Mouse (Mus musculus) A20 (cell line): Measurements from ENCODE around the gene Igf1r.

Experiments
- DNase-seq: peaks from one replicate; pipeline ENCODE4 v3.0.0-alpha.2; 2011; ENCODE audit warnings: low read depth, low spot score

The Igf1r gene

GRCm38 (mm10) chr7:68227021-68227420, 274.4 kb downstream of the Igf1r start:
- no peak for DNase-seq

DNA sequence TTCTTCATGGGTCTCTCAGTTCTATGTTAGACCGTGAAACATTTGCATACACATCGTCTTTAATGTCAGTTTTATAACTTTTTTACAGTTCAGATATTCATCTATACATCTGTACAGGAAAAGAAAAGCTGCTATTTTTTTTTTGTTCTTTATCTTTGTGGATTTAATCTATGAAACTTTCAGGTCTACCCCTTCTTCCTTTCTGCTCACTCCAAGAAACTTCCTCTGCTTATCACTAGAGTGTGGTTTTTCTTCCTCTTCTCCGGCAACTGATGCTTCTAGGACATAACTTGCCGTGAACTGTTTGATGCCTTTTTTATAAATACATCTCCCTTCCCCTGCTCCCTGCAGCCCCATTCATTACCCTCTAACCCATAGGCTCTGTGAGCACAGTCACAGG, 275.0 kb downstream of the Igf1r start:
- DNase-seq, result no peak

DNA sequence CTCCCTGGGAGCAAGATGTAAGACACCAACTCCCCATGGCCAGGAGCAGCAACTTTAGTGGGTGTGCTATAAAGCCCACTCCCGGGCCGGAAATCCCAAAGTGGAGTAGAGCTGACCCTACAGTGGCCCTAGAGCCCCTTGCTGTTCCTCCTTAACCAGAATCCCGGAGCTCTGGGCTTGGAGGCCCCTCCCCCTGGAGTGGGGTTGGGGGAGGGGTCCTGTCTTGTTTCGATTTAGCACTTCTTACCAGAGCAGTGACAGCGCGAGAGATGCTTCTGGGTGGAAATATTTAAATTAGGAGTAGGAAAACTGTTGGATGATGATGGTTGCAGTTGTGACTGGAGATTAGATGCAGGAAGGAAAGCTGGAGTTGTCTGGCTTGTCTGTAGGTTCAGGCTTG, 275.9 kb downstream of the Igf1r start:
- DNase-seq, result no peak

- DNase-seq, result no peak
Observed at GRCm38 (mm10) chr7:68230831-68231230, 278.2 kb downstream of the Igf1r start.

GRCm38 (mm10) chr7:68232521-68232920, 279.9 kb downstream of the Igf1r start:
- no peak for DNase-seq

GRCm38 (mm10) chr7:68233619-68234223, 281.1 kb downstream of the Igf1r start:
- no peak for DNase-seq

GRCm38 (mm10) chr7:68236817-68237216, 284.2 kb downstream of the Igf1r start:
- DNase-seq, result no peak

GRCm38 (mm10) chr7:68239220-68239827, 286.7 kb downstream of the Igf1r start:
- no peak for DNase-seq

DNA sequence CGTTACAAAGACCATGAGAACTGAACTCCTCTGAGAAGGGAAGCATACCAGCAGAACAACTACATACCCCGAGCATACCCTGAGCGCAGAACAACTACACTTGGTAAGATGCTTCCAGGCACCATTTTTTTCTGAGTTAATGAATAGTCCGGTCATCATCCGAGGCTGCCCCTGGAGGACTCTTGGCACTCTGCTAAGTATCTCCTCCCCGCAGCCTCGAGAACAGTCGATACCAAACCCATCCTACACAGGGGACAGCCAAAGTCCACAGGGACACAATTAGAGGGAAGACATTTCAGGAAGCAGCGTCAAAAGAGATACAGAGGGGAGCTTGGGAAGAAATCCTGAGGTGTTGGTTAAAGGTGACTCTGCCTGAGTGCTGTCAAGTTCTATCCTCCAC, 288.6 kb downstream of the Igf1r start:
- DNase-seq, result no peak

GRCm38 (mm10) chr7:68245681-68246080, 293.1 kb downstream of the Igf1r start:
- DNase-seq, result no peak

GRCm38 (mm10) chr7:68246249-68246648, 293.6 kb downstream of the Igf1r start:
- DNase-seq, result no peak

DNA sequence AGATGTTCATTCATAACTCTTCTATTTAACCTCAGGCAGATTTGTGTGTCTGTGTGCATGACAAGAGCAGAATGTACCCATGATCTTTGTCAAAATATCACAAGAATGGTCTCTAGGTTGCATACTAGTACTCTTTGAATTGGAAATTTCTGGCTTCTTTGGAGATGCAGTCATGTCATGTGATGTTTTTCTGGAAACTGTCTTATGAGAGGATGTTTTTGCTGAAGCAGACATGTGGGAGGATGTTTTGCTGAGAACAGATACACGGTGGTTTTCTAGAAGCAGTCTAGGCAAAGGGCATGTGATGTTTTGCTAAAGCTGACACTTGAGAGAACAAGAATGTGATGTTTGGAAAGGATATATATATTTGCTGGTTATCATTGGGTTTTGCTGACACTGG, 297.8 kb downstream of the Igf1r start:
- no peak for DNase-seq

GRCm38 (mm10) chr7:68250902-68251301, 298.3 kb downstream of the Igf1r start:
- DNase-seq, result no peak

DNA sequence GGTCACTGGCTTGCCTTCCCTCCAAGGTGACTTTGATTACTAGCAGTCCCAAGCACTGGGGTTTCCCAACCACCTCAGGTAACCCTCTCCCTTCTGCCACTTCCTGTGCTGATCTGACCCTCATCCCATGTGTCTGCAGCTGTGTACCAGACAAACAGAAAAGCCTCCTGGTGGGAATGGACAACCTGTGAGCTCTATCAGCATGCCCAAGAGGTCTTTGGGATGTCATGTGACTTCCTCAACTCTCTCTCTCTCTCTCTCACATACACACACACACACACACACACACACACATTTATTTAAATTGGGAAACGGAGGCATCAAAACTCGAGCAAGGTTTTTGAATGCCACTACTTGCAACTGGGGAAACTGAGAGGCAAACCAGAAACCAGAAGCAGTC, 305.1 kb downstream of the Igf1r start:
- DNase-seq, result no peak

- DNase-seq, result no peak
Observed at GRCm38 (mm10) chr7:68258326-68259150, 305.9 kb downstream of the Igf1r start.

DNA sequence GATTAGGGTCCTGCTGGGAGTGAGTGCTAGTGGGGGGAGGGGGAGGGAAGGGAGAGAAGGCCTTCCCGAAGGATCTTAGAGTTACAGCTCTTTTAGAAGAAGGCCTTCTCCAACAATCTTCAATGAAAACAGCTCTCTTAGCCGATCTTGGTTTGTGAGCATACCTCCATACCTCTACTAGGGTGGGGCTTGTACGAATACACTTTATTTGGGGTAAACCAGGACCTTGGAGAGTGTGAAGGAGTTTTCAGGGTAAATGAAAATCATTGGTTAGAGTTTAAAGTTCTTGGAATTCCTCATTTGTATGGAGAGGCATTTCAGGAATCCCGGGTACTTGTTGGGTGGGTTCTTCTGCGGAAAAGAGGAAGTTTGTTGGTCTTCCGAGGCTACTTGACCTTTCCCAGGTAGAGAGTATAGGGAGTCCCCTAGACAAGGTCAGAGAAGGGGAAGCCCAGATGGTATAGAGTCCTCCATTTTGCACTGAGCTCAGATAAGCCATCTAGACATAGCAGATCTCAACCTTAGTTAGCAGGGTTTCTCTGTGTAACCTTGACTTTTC, 307.0 kb downstream of the Igf1r start:
- peak; percentile 32 for DNase-seq

- no peak for DNase-seq
Observed at GRCm38 (mm10) chr7:68262612-68263200, 310.1 kb downstream of the Igf1r start.

GRCm38 (mm10) chr7:68263346-68264027, 310.9 kb downstream of the Igf1r start:
- DNase-seq, result no peak

DNA sequence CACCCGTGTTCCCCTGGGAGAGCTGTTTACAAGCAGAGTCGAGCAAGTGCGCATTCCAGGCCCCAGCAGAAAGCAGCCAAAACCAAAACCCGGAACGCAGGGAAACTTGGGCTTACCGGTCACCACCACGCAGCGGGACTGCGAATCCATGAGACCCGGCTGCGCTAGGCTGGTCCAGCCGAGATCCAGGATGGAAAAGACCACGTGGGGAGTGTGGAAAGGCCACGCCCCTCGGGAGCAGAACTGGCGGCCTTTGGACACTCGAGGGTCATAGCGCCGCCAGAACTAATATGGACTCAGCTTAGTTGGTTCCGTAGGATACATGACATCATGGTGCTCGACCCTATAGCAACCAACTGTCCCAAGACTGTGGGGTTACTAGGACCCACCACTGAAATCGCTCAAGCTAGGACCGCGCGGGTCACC, 311.4 kb downstream of the Igf1r start, which contains the start of gene Pgpep1l:
TSS of gene Pgpep1l (minus strand) at position 206 of the 426 bp plus-strand sequence.
- no peak for DNase-seq

GRCm38 (mm10) chr7:68264531-68264930, 311.9 kb downstream of the Igf1r start:
- no peak for DNase-seq

DNA sequence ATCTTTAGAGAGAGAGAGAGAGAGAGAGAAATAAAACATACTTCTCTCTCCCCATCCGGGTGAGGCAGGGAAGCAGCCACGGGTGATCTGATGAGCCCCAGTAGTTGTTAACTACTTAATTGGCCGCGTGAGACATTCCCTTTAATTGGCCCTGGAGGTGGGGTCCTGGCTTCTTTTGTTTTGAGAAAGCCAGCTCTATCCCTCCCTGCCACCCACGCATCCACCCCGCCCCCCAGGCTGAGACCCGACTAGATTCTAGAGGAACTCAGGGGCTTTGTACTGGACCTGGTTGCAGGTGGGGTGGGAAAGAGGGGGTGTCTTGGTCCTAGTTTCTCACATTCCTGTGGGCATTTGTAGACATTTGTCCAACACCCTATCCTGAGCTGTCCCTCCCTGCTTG, 312.8 kb downstream of the Igf1r start:
- no peak for DNase-seq
